8 mouse cellular contexts compared by ENCODE assay signal in the genomic region with DNA sequence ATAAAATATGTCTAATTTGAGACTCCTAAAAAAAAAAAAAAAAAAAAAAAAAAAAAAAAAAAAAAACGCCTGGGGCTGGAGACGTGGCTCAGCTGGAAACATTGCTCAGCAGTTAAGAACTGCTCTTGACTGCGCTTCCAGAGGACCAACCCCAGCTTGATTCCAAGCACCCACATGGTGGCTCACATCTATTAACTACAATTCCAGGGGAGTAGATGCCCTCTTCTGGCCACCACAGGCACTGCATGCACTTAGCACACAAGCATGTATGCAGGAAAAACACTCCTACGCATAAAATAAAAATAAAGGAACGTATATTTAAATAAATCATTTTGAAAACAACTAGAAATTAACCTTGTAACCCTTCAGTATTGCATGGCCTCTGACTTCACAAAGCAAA.
DNase-seq lines count a peak whose midpoint lies in the region; ATAC-seq and TF ChIP-seq lines count a peak whose summit lies in the region.

No protein-coding gene starts in this region.

- no peaks in the 10 kb centered on the region for H3K36me3 ChIP-seq in intestine, postnatal 0 days (ENCODE audit: control insufficient read depth, insufficient read depth)
- no peaks in the 10 kb centered on the region for H3K36me3 ChIP-seq in intestine, embryonic 16.5 days (ENCODE audit: control insufficient read depth, insufficient read depth, low read length)
- no peaks in the 10 kb centered on the region for H3K36me3 ChIP-seq in E14TG2a.4 (ENCODE audit: insufficient read depth, low read length)
- H3K36me3 ChIP-seq in heart, embryonic 10.5 days, result no peaks in the 10 kb centered on the region

- H3K9ac ChIP-seq in intestine, postnatal 0 days (ENCODE audit: low read depth, low read length), result no peak overlapping the region
- no peak overlapping the region for H3K9ac ChIP-seq in intestine, embryonic 16.5 days (ENCODE audit: low read depth, low read length)

- H3K4me2 ChIP-seq in intestine, postnatal 0 days (replicated peaks; ENCODE audit: low read depth), result no peak overlapping the region
- no peak overlapping the region for H3K4me2 ChIP-seq in intestine, embryonic 16.5 days (ENCODE audit: low read depth, low read length)

- ATAC-seq in intestine, postnatal 0 days, result no peak
- ATAC-seq in intestine, embryonic 16.5 days, result no peak

- DNase-seq in ZHBTc4 (ENCODE audit: low read depth, low spot score), result peak; percentile 45
- DNase-seq in lung, postnatal 10 days, result peak; percentile 4
- DNase-seq in right cerebral cortex, postnatal 10 days (ENCODE audit: low spot score in 2 of 2), result no peak
- no peak for DNase-seq in urinary bladder, postnatal 4 days (ENCODE audit: low spot score in 2 of 2)
- DNase-seq in heart, embryonic 10.5 days (ENCODE audit: low spot score), result no peak

- 75% methylated on average over 5 of the region's 5 CpGs for WGBS in intestine, postnatal 0 days
- 80% methylated on average over 5 of the region's 5 CpGs for WGBS in intestine, embryonic 16.5 days
- 76% methylated on average over 5 of the region's 5 CpGs for WGBS in heart, embryonic 10.5 days

- no peaks in the 10 kb centered on the region for H3K27me3 ChIP-seq in intestine, postnatal 0 days (replicated peaks; ENCODE audit: control insufficient read depth, insufficient read depth, low read length)
- no peaks in the 10 kb centered on the region for H3K27me3 ChIP-seq in intestine, embryonic 16.5 days (replicated peaks; ENCODE audit: control insufficient read depth, insufficient read depth, low read length)
- no peaks in the 10 kb centered on the region for H3K27me3 ChIP-seq in E14TG2a.4 (ENCODE audit: insufficient read depth, low read length)
- H3K27me3 ChIP-seq in heart, embryonic 10.5 days (ENCODE audit: insufficient read depth, poor library complexity, severe bottlenecking), result no peaks in the 10 kb centered on the region

- peak; percentile 60 for TF ChIP-seq CTCF in intestine, postnatal 0 days (IDR thresholded peaks at IDR 0.05; ENCODE audit: low read depth)
- peak; percentile 76 for TF ChIP-seq CTCF in E14TG2a.4 (conservative IDR thresholded peaks at IDR 0.05; ENCODE audit: low read length)

- H3K27ac ChIP-seq in intestine, postnatal 0 days (ENCODE audit: low read depth, low read length), result no peak overlapping the region
- H3K27ac ChIP-seq in intestine, embryonic 16.5 days (ENCODE audit: low read length), result no peak overlapping the region
- no peak overlapping the region for H3K27ac ChIP-seq in heart, embryonic 10.5 days

- no peaks in the 10 kb centered on the region for H3K9me3 ChIP-seq in intestine, postnatal 0 days (ENCODE audit: control insufficient read depth)
- no peaks in the 10 kb centered on the region for H3K9me3 ChIP-seq in intestine, embryonic 16.5 days (ENCODE audit: control insufficient read depth, low read length)
- H3K9me3 ChIP-seq in E14TG2a.4 (ENCODE audit: low read length), result peaks cover 16% of the 10 kb centered on the region
- H3K9me3 ChIP-seq in heart, embryonic 10.5 days, result no peaks in the 10 kb centered on the region

- no peak overlapping the region for H3K4me3 ChIP-seq in intestine, postnatal 0 days (ENCODE audit: low read depth, low read length)
- no peak overlapping the region for H3K4me3 ChIP-seq in intestine, embryonic 16.5 days (ENCODE audit: low read length)
- no peak overlapping the region for H3K4me3 ChIP-seq in E14TG2a.4 (replicated peaks; ENCODE audit: low read length)
- no peak overlapping the region for H3K4me3 ChIP-seq in heart, embryonic 10.5 days

- no peaks in the 10 kb centered on the region for H3K4me1 ChIP-seq in intestine, postnatal 0 days (replicated peaks; ENCODE audit: control insufficient read depth, insufficient read depth, low read length)
- H3K4me1 ChIP-seq in intestine, embryonic 16.5 days (ENCODE audit: control insufficient read depth, insufficient read depth, low read length), result no peaks in the 10 kb centered on the region
- peaks cover 8% of the 10 kb centered on the region for H3K4me1 ChIP-seq in E14TG2a.4 (replicated peaks; ENCODE audit: low read depth, low read length)
- no peaks in the 10 kb centered on the region for H3K4me1 ChIP-seq in heart, embryonic 10.5 days

Comparison
In these comparisons a context has a peak if more than half of its experiments do, and no peak if none do; other contexts are left out.
1. DNase-seq: peak in ZHBTc4 (single experiment) and lung, postnatal 10 days (single experiment); none in right cerebral cortex, postnatal 10 days (0 of 2), urinary bladder, postnatal 4 days (0 of 2) and heart, embryonic 10.5 days (single experiment).